In genomic region chr6:120531020-120531965, GRCm38 (mm10) we compare ENCODE assay signal across 8 mouse cellular contexts. TPM values are rescaled to one million over a fixed set of nuclear protein-coding genes. Genes with fewer than 3 reads are reported as not detected.
DNase-seq lines count a peak whose midpoint lies in the region; ATAC-seq and TF ChIP-seq lines count a peak whose summit lies in the region.

Hdhd5 (minus strand) TSS chr6:120531319.

- peak within 1 kb of the TSS; percentile 66 for H3K4me2 ChIP-seq in forebrain, postnatal 0 days (ENCODE audit: low read depth)
- peak within 1 kb of the TSS; percentile 75 for H3K4me2 ChIP-seq in lung, embryonic 15.5 days

- no peaks in the 10 kb centered on the region for H3K9me3 ChIP-seq in G1E (replicated peaks)
- H3K9me3 ChIP-seq in forebrain, postnatal 0 days (ENCODE audit: low read length): no peaks in the 10 kb centered on the region
- H3K9me3 ChIP-seq in lung, embryonic 15.5 days: no peaks in the 10 kb centered on the region

- 1% methylated on average over 74 of the region's 75 CpGs for WGBS in forebrain, postnatal 0 days
- WGBS in lung, embryonic 15.5 days: under 1% methylated on average over 75 of the region's 75 CpGs

- peak; percentile 99 for DNase-seq in G1E (ENCODE audit: low spot score)
- DNase-seq in cerebellum, adult 18-20 months: peak; percentile 96
- DNase-seq in forebrain, postnatal 0 days: peak; percentile 96
- peak; percentile 95 for DNase-seq in heart, postnatal 4 days
- peak; percentile 90 to 93 for DNase-seq in layer of hippocampus, adult 8-10 months (ENCODE audit: low spot score in 2 of 2)
- peak; percentile 86 for DNase-seq in ovary, adult 18-20 months (ENCODE audit: low spot score)
- DNase-seq in thymus, postnatal 0 days (ENCODE audit: low spot score): peak; percentile 96

- H3K4me1 ChIP-seq in G1E (ENCODE audit: insufficient read depth, low read depth, low read length): peaks cover 38% of the 10 kb centered on the region
- peaks cover 16% of the 10 kb centered on the region for H3K4me1 ChIP-seq in forebrain, postnatal 0 days (ENCODE audit: insufficient read depth)
- H3K4me1 ChIP-seq in lung, embryonic 15.5 days: peaks cover 11% of the 10 kb centered on the region

- peak within 1 kb of the TSS; percentile 67; the same call in 1 of the 2 replicates for H3K27ac ChIP-seq in forebrain, postnatal 0 days (ENCODE audit: low read depth, low read length)
- no peak within 1 kb of the TSS for H3K27ac ChIP-seq in lung, embryonic 15.5 days

- no peak for TF ChIP-seq CTCF in G1E (IDR thresholded peaks at IDR 0.05; ENCODE audit: low read depth, low read length)
- no peak for TF ChIP-seq CTCF in forebrain, postnatal 0 days (IDR thresholded peaks at IDR 0.05; ENCODE audit: low read depth)

- H3K9ac ChIP-seq in forebrain, postnatal 0 days: peak within 1 kb of the TSS; percentile 92
- peak within 1 kb of the TSS; percentile 72 for H3K9ac ChIP-seq in lung, embryonic 15.5 days

- peaks cover 23% of the 10 kb centered on the region for H3K36me3 ChIP-seq in G1E (replicated peaks)
- H3K36me3 ChIP-seq in forebrain, postnatal 0 days (ENCODE audit: insufficient read depth): no peaks in the 10 kb centered on the region
- H3K36me3 ChIP-seq in lung, embryonic 15.5 days: no peaks in the 10 kb centered on the region

- H3K4me3 ChIP-seq in G1E (ENCODE audit: low read depth, low read length): peak within 1 kb of the TSS; percentile 89
- H3K4me3 ChIP-seq in forebrain, postnatal 0 days (ENCODE audit: low read depth, low read length): peak within 1 kb of the TSS; percentile 95
- peak within 1 kb of the TSS; percentile 69 for H3K4me3 ChIP-seq in lung, embryonic 15.5 days

- peak; percentile 91 for ATAC-seq in G1E (ENCODE audit: extremely low read depth, insufficient number of reproducible peaks, low FRiP score, poor library complexity, severe bottlenecking)
- ATAC-seq in forebrain, postnatal 0 days: peak; percentile 100
- ATAC-seq in lung, embryonic 15.5 days (ENCODE audit: borderline replicate concordance, extremely low read depth, low FRiP score, low TSS enrichment): peak; percentile 99

- H3K27me3 ChIP-seq in G1E (ENCODE audit: insufficient read depth, low read length): peaks cover 13% of the 10 kb centered on the region
- no peaks in the 10 kb centered on the region for H3K27me3 ChIP-seq in forebrain, postnatal 0 days (ENCODE audit: insufficient read depth, low read length)
- no peaks in the 10 kb centered on the region for H3K27me3 ChIP-seq in lung, embryonic 15.5 days

RNA-seq across cellular contexts. Expression of gene Hdhd5, which starts in this region (rescaled TPM):
- total RNA-seq in G1E (2014; fragmentation: Nextera tagmentation): 10.0 and 11.9 TPM in 2 replicates
- 12.8 and 15.5 TPM in 2 replicates for total RNA-seq in G1E (2017)
- 10.2 and 10.5 TPM in 2 replicates for polyA plus RNA-seq in G1E (2012)
- total RNA-seq in forebrain, postnatal 0 days (2014; rRNA removed): 27.8 and 29.9 TPM in 2 replicates
- polyA plus RNA-seq in forebrain, postnatal 0 days (2015; fragmentation: Nextera tagmentation; extraction: Ambion mirVana): 13.9 and 14.9 TPM in 2 replicates
- total RNA-seq in heart, postnatal 4 days (2021): 10 to 100 TPM; 15.2 to 17.6 TPM
- 10 to 100 TPM; 32.5 to 39.6 (median 35.5) TPM for total RNA-seq in layer of hippocampus, adult 8-10 months (2022)
- 16.7 and 17.3 TPM in 2 replicates for polyA plus RNA-seq in lung, embryonic 15.5 days (2015; fragmentation: Nextera tagmentation; extraction: Ambion mirVana)
- polyA plus RNA-seq in thymus, postnatal 0 days (2015; fragmentation: Nextera tagmentation; extraction: Ambion mirVana): 42.6 and 48.3 TPM in 2 replicates
